Mouse (Mus musculus) stomach, postnatal 0 days (tissue): ENCODE measurements around the gene Max.

Source experiments
- CTCF ChIP-seq: IDR thresholded peaks from 2 replicates; pipeline ENCODE4 v1.5.1; 2016; ENCODE audit warnings: antibody characterized with exemption, low read depth, mild to moderate bottlenecking, moderate library complexity
- EP300 ChIP-seq: optimal IDR thresholded peaks from 2 replicates; pipeline ENCODE3; 2016; ENCODE audit warnings: antibody characterized with exemption

DNA sequence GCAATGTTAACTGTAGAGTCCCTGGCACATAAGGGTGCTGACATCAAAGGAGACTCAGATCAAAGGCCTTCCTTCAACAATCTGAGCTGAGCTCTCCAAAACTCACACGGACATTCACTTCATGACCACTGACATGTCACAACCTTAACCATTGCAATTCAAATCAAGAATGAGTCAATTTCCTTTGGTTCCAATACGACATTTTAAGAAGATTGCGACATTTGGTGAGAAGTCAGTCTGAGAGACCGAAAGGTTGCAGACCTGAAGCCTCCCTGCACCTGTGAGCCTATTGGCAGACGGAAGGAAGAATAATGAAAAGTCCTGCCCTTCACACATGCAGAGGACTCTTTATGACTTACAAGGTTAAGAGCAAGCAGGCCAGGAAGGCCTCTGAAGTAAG lies 11.7 kb downstream of the Max start:
- TF ChIP-seq EP300: no peak
- no peak for TF ChIP-seq CTCF
